ENCODE assay signal across 8 mouse cellular contexts in genomic region chr17:34640778-34641601, GRCm38 (mm10). TPM values are rescaled to one million over a fixed set of nuclear protein-coding genes. Genes with fewer than 3 reads are reported as not detected.
DNase-seq lines count a peak whose midpoint lies in the region; ATAC-seq and TF ChIP-seq lines count a peak whose summit lies in the region.

No protein-coding gene starts in this region.

- H3K27me3 ChIP-seq in lung, embryonic 15.5 days = peaks cover 21% of the 10 kb centered on the region
- no peaks in the 10 kb centered on the region for H3K27me3 ChIP-seq in forebrain, embryonic 15.5 days
- H3K27me3 ChIP-seq in hindbrain, postnatal 0 days (ENCODE audit: insufficient read depth, low read length) = no peaks in the 10 kb centered on the region
- H3K27me3 ChIP-seq in midbrain, embryonic 12.5 days = peaks cover 11% of the 10 kb centered on the region; the same call in 1 of the 2 replicates

- TF ChIP-seq CTCF in hindbrain, postnatal 0 days (IDR thresholded peaks at IDR 0.05; ENCODE audit: low read depth) = peak; percentile 43

- H3K4me1 ChIP-seq in lung, embryonic 15.5 days = peaks cover 18% of the 10 kb centered on the region
- peaks cover 28% of the 10 kb centered on the region for H3K4me1 ChIP-seq in forebrain, embryonic 15.5 days
- peaks cover 19% of the 10 kb centered on the region for H3K4me1 ChIP-seq in hindbrain, postnatal 0 days (ENCODE audit: insufficient read depth, low read length)
- peaks cover 30% of the 10 kb centered on the region for H3K4me1 ChIP-seq in midbrain, embryonic 12.5 days

- no peak overlapping the region for H3K4me3 ChIP-seq in lung, embryonic 15.5 days
- no peak overlapping the region for H3K4me3 ChIP-seq in forebrain, embryonic 15.5 days
- H3K4me3 ChIP-seq in hindbrain, postnatal 0 days (ENCODE audit: low read length) = no peak overlapping the region
- no peak overlapping the region for H3K4me3 ChIP-seq in midbrain, embryonic 12.5 days

- no peak for DNase-seq in lung, adult 18-20 months
- peak; percentile 86 for DNase-seq in cerebellum, adult 8-10 months
- peak; percentile 72 for DNase-seq in hindbrain, postnatal 0 days (ENCODE audit: low spot score)
- no peak for DNase-seq in natural killer cell, adult 2 months (ENCODE audit: low spot score in 2 of 2)
- DNase-seq in liver = no peak

- no peak overlapping the region for H3K9ac ChIP-seq in lung, embryonic 15.5 days
- peak overlapping the region; percentile 21; the same call in 1 of the 2 replicates for H3K9ac ChIP-seq in forebrain, embryonic 15.5 days (replicated peaks)
- H3K9ac ChIP-seq in hindbrain, postnatal 0 days (replicated peaks; ENCODE audit: low read length) = peak overlapping the region; percentile 37; the same call in 1 of the 2 replicates
- peak overlapping the region; percentile 34 for H3K9ac ChIP-seq in midbrain, embryonic 12.5 days (replicated peaks)

- 0 out of 2 replicates have a peak, but pooled peaks cover 3% of the 10 kb centered on the region for H3K36me3 ChIP-seq in lung, embryonic 15.5 days
- H3K36me3 ChIP-seq in forebrain, embryonic 15.5 days = no peaks in the 10 kb centered on the region
- no peaks in the 10 kb centered on the region for H3K36me3 ChIP-seq in hindbrain, postnatal 0 days (ENCODE audit: insufficient read depth, low read length)
- no peaks in the 10 kb centered on the region for H3K36me3 ChIP-seq in midbrain, embryonic 12.5 days

- ATAC-seq in lung, embryonic 15.5 days (ENCODE audit: borderline replicate concordance, extremely low read depth, low FRiP score, low TSS enrichment) = no peak
- ATAC-seq in forebrain, embryonic 15.5 days (replicated peaks) = peak; percentile 27; the same call in 1 of the 2 replicates
- ATAC-seq in hindbrain, postnatal 0 days = peak; percentile 57
- ATAC-seq in midbrain, embryonic 12.5 days (ENCODE audit: low FRiP score, low read depth) = peak; percentile 47; the same call in 1 of the 2 replicates

- no peaks in the 10 kb centered on the region for H3K9me3 ChIP-seq in lung, embryonic 15.5 days
- no peaks in the 10 kb centered on the region for H3K9me3 ChIP-seq in forebrain, embryonic 15.5 days
- H3K9me3 ChIP-seq in hindbrain, postnatal 0 days (ENCODE audit: low read length) = no peaks in the 10 kb centered on the region
- H3K9me3 ChIP-seq in midbrain, embryonic 12.5 days = no peaks in the 10 kb centered on the region

- H3K27ac ChIP-seq in lung, embryonic 15.5 days = peak overlapping the region; percentile 30; the same call in 1 of the 2 replicates
- H3K27ac ChIP-seq in forebrain, embryonic 15.5 days (replicated peaks) = peak overlapping the region; percentile 88
- peak overlapping the region; percentile 77 for H3K27ac ChIP-seq in hindbrain, postnatal 0 days
- peak overlapping the region; percentile 88 for H3K27ac ChIP-seq in midbrain, embryonic 12.5 days (replicated peaks)

- no peak overlapping the region for H3K4me2 ChIP-seq in lung, embryonic 15.5 days
- H3K4me2 ChIP-seq in forebrain, embryonic 15.5 days (replicated peaks) = no peak overlapping the region; the same call in 1 of the 2 replicates
- peak overlapping the region; percentile 25; the same call in 1 of the 2 replicates for H3K4me2 ChIP-seq in hindbrain, postnatal 0 days (ENCODE audit: low read depth, low read length)
- peak overlapping the region; percentile 11; the same call in 1 of the 2 replicates for H3K4me2 ChIP-seq in midbrain, embryonic 12.5 days (replicated peaks)

- WGBS in lung, embryonic 15.5 days = 16% methylated on average over 11 of the region's 11 CpGs
- WGBS in forebrain, embryonic 15.5 days = 8% methylated on average over 11 of the region's 11 CpGs
- WGBS in hindbrain, postnatal 0 days = 11% methylated on average over 11 of the region's 11 CpGs
- WGBS in midbrain, embryonic 12.5 days = 9% methylated on average over 11 of the region's 11 CpGs

RNA-seq across cellular contexts. Expression of gene Fkbpl, which starts 3.6 kb away (rescaled TPM):
- 12.9 and 14.0 TPM in 2 replicates for polyA plus RNA-seq in lung, embryonic 15.5 days (2015; fragmentation: Nextera tagmentation; extraction: Ambion mirVana)
- 15.3 and 15.8 TPM in 2 replicates for polyA plus RNA-seq in forebrain, embryonic 15.5 days (2015; fragmentation: Nextera tagmentation; extraction: Ambion mirVana)
- total RNA-seq in hindbrain, postnatal 0 days (2014; rRNA removed) = 4.9 and 6.1 TPM in 2 replicates
- polyA plus RNA-seq in hindbrain, postnatal 0 days (2015; fragmentation: Nextera tagmentation; extraction: Ambion mirVana) = 10.4 and 11.8 TPM in 2 replicates
- polyA plus RNA-seq in midbrain, embryonic 12.5 days (2016; fragmentation: Nextera tagmentation; extraction: Ambion mirVana) = 16.4 and 18.1 TPM in 2 replicates

RNA-seq across cellular contexts. Expression of gene Atf6b, which starts 6.0 kb away (rescaled TPM):
- 84.6 and 85.8 TPM in 2 replicates for polyA plus RNA-seq in lung, embryonic 15.5 days (2015; fragmentation: Nextera tagmentation; extraction: Ambion mirVana)
- polyA plus RNA-seq in forebrain, embryonic 15.5 days (2015; fragmentation: Nextera tagmentation; extraction: Ambion mirVana) = 111 and 112 TPM in 2 replicates
- total RNA-seq in hindbrain, postnatal 0 days (2014; rRNA removed) = 53.6 and 70.6 TPM in 2 replicates
- polyA plus RNA-seq in hindbrain, postnatal 0 days (2015; fragmentation: Nextera tagmentation; extraction: Ambion mirVana) = 74.2 and 78.2 TPM in 2 replicates
- 116 and 121 TPM in 2 replicates for polyA plus RNA-seq in midbrain, embryonic 12.5 days (2016; fragmentation: Nextera tagmentation; extraction: Ambion mirVana)

RNA-seq across cellular contexts. Expression of gene Prrt1, which starts 11.7 kb away (rescaled TPM):
- polyA plus RNA-seq in lung, embryonic 15.5 days (2015; fragmentation: Nextera tagmentation; extraction: Ambion mirVana) = 0.16 and 0.46 TPM in 2 replicates
- polyA plus RNA-seq in forebrain, embryonic 15.5 days (2015; fragmentation: Nextera tagmentation; extraction: Ambion mirVana) = 6.8 and 7.4 TPM in 2 replicates
- 7.5 and 8.1 TPM in 2 replicates for total RNA-seq in hindbrain, postnatal 0 days (2014; rRNA removed)
- 7.3 and 7.9 TPM in 2 replicates for polyA plus RNA-seq in hindbrain, postnatal 0 days (2015; fragmentation: Nextera tagmentation; extraction: Ambion mirVana)
- polyA plus RNA-seq in midbrain, embryonic 12.5 days (2016; fragmentation: Nextera tagmentation; extraction: Ambion mirVana) = 3.9 and 4.2 TPM in 2 replicates

RNA-seq across cellular contexts. Expression of gene Ppt2, which starts 12.7 kb away (rescaled TPM):
- polyA plus RNA-seq in lung, embryonic 15.5 days (2015; fragmentation: Nextera tagmentation; extraction: Ambion mirVana) = 21.0 and 22.4 TPM in 2 replicates
- polyA plus RNA-seq in forebrain, embryonic 15.5 days (2015; fragmentation: Nextera tagmentation; extraction: Ambion mirVana) = 17.2 and 18.2 TPM in 2 replicates
- total RNA-seq in hindbrain, postnatal 0 days (2014; rRNA removed) = 33.6 and 42.3 TPM in 2 replicates
- 17.9 and 20.0 TPM in 2 replicates for polyA plus RNA-seq in hindbrain, postnatal 0 days (2015; fragmentation: Nextera tagmentation; extraction: Ambion mirVana)
- 21.3 and 23.8 TPM in 2 replicates for polyA plus RNA-seq in midbrain, embryonic 12.5 days (2016; fragmentation: Nextera tagmentation; extraction: Ambion mirVana)

RNA-seq across cellular contexts. Expression of gene Egfl8, which starts 25.2 kb away (rescaled TPM):
- polyA plus RNA-seq in lung, embryonic 15.5 days (2015; fragmentation: Nextera tagmentation; extraction: Ambion mirVana) = 2.2 and 2.8 TPM in 2 replicates
- 6.1 and 7.4 TPM in 2 replicates for polyA plus RNA-seq in forebrain, embryonic 15.5 days (2015; fragmentation: Nextera tagmentation; extraction: Ambion mirVana)
- total RNA-seq in hindbrain, postnatal 0 days (2014; rRNA removed) = 3.5 and 5.9 TPM in 2 replicates
- 6.5 and 7.4 TPM in 2 replicates for polyA plus RNA-seq in hindbrain, postnatal 0 days (2015; fragmentation: Nextera tagmentation; extraction: Ambion mirVana)
- 4.5 and 6.0 TPM in 2 replicates for polyA plus RNA-seq in midbrain, embryonic 12.5 days (2016; fragmentation: Nextera tagmentation; extraction: Ambion mirVana)

Comparison
In these comparisons a context has a peak if more than half of its experiments do, and no peak if none do; other contexts are left out.
1. H3K27ac ChIP-seq: peak in every context shown above with its lines; median percentile 88 in forebrain, embryonic 15.5 days; 88 in midbrain, embryonic 12.5 days; 77 in hindbrain, postnatal 0 days; 30 in lung, embryonic 15.5 days.
2. H3K4me2 ChIP-seq: peak in hindbrain, postnatal 0 days (single experiment) and midbrain, embryonic 12.5 days (single experiment); none in lung, embryonic 15.5 days (single experiment) and forebrain, embryonic 15.5 days (single experiment).
3. DNase-seq: peak in cerebellum, adult 8-10 months (single experiment) and hindbrain, postnatal 0 days (single experiment); none in lung, adult 18-20 months (0 of 2), natural killer cell, adult 2 months (0 of 2) and liver (single experiment).